Mouse (Mus musculus) limb, embryonic 13.5 days (tissue): Measurements from ENCODE around the gene Srrm4. TPM values are rescaled to one million over a fixed set of nuclear protein-coding genes. Genes with fewer than 3 reads are reported as not detected.

Source experiments
- ATAC-seq: fragments of 200-750 bp; cut with Nextera tagmentation; 2 replicates; pipeline ENCODE4 v1.8.0; 2017; ENCODE audit warnings: low read depth, moderate number of reproducible peaks, moderate TSS enrichment; ENCODE audit not compliant: low FRiP score
- H3K27ac ChIP-seq: fragments of 300-500 bp; sonication (generic); 2 replicates; pipeline ENCODE4 v1.5.1; 2015; ENCODE audit warnings: inconsistent platforms, mild to moderate bottlenecking, moderate library complexity
- H3K27me3 ChIP-seq: fragments of 300-500 bp; sonication (generic); 2 replicates; pipeline ENCODE4 v1.6.1; 2015; ENCODE audit warnings: mild to moderate bottlenecking, inconsistent platforms
- H3K36me3 ChIP-seq: fragments of 300-500 bp; sonication (generic); 2 replicates; pipeline ENCODE4 v1.6.1; 2015; ENCODE audit warnings: inconsistent platforms, mild to moderate bottlenecking, moderate library complexity
- H3K4me1 ChIP-seq: fragments of 300-500 bp; sonication (generic); 2 replicates; pipeline ENCODE4 v1.6.1; 2015; ENCODE audit warnings: inconsistent platforms
- H3K4me2 ChIP-seq: fragments of 300-500 bp; sonication (generic); replicated peaks from 2 replicates; pipeline ENCODE4 v1.6.1; 2015; ENCODE audit warnings: inconsistent platforms, mild to moderate bottlenecking, moderate library complexity
- H3K4me3 ChIP-seq: fragments of 300-500 bp; sonication (generic); 2 replicates; pipeline ENCODE4 v1.5.1; 2015; ENCODE audit warnings: moderate library complexity, mild to moderate bottlenecking, inconsistent platforms
- H3K9ac ChIP-seq: fragments of 300-500 bp; sonication (generic); 2 replicates; pipeline ENCODE4 v1.6.1; 2015; ENCODE audit warnings: mild to moderate bottlenecking, inconsistent platforms
- H3K9me3 ChIP-seq: fragments of 300-500 bp; sonication (generic); 2 replicates; pipeline ENCODE4 v1.6.1; 2016; ENCODE audit warnings: inconsistent platforms
- WGBS: fragments of 180-500 bp; shearing (Covaris S2); methylation state at CpG from one replicate; pipeline ENCODE4 v1.1.7; 2015; 5-methylcytosine and 5-hydroxymethylcytosine counted together
- polyA plus RNA-seq: library from polyadenylated mRNA; unstranded; fragments of >200 nt; fragmentation: Nextera tagmentation; extraction: Ambion mirVana; gene quantifications from 2 replicates; pipeline ENCODE4 v1.2.1, GENCODE M21; 2015

The Srrm4 gene
- 0.25 and 0.52 TPM in 2 replicates for polyA plus RNA-seq

DNA sequence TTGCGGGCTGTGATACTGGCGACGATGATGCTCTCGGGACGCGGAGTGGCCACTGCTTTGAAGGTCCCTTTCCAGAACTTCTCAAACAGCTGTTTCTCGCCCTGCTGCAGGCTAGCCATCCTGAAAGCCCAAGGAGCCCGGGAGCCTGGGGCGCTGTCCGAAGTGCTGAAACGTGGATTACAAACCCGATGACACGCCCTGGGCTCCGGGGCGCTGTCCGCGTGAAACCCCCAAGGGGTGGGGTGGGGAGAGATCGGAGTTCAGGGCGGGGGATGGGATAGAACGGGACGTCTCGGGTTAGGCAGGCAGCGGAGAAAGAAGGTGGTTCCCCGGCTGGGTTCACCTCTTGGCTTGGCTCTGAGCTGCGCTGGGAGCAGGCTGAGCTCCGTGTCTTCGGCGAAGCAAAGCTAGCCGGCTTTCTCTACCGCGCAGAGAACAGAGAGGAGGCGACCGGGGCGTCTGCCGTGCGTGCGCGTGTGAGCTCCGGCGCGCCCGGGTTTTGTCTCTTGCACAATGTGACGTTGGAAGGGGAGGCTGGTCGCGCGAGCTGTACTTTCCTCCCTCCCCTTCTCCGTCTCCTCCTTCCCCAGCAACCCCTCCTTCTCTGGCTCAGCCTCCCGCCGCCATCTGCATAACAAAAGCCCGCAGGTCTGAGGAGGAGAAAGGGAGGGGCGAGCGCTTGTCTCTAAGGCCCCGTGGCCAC, at the start of gene Srrm4:
TSS of gene Srrm4 (minus strand) at position 472 of the 703 bp plus-strand sequence.
- H3K27me3 ChIP-seq: peaks cover 65% of the 10 kb centered on the region
- no peak within 1 kb of the TSS for H3K27ac ChIP-seq
- H3K4me2 ChIP-seq: peak within 1 kb of the TSS; percentile 47
- ATAC-seq: peak; percentile 36; the same call in 1 of the 2 replicates
- under 1% methylated on average over 50 of the region's 53 CpGs for WGBS
- peak within 1 kb of the TSS; percentile 19 for H3K4me3 ChIP-seq
- H3K4me1 ChIP-seq: no peaks in the 10 kb centered on the region
- H3K9ac ChIP-seq: no peak within 1 kb of the TSS
- 0 out of 2 replicates have a peak, but pooled peaks cover 4% of the 10 kb centered on the region for H3K9me3 ChIP-seq
- no peaks in the 10 kb centered on the region for H3K36me3 ChIP-seq

DNA sequence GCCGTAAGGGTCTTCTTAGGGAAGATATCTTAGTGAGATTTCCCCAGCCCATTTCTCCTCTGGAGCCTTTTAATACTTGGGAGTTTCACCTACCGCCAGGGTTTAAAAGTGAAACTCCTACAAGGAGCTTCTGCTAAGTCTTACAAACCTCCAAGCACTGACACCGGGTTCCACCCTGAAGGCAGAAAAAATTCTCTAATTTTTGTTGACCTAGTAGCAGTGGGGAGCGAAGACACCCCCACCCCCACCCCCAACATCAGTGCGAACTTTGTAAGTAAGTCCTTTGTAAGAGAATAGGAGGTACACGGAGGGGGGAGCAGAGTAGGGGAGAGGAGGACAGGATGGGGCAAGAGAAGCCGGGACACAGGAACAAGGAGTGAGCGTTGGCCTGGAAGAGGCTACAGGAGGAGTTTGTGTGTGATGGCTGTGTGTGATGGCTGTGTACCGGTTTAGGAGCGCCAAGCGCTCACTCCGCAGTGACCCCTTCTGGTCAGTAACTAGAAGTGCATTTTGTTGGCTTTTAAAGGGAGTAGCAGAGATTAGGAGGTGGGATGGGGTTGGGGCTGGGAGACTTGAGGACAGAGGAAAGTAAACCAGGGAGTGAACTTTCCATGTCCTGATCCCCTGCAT, 1.3 kb upstream of the Srrm4 start:
- under 1% methylated on average over 12 of the region's 12 CpGs for WGBS
- 0 out of 2 replicates have a peak overlapping the region, but pooled peaks have one; percentile 7 for H3K4me2 ChIP-seq
- H3K36me3 ChIP-seq: no peaks in the 10 kb centered on the region
- no peak overlapping the region for H3K27ac ChIP-seq
- H3K4me1 ChIP-seq: no peaks in the 10 kb centered on the region
- H3K27me3 ChIP-seq: peaks cover 65% of the 10 kb centered on the region
- H3K4me3 ChIP-seq: no peak overlapping the region
- ATAC-seq: no peak
- H3K9ac ChIP-seq: no peak overlapping the region
- H3K9me3 ChIP-seq: 0 out of 2 replicates have a peak, but pooled peaks cover 4% of the 10 kb centered on the region

GRCm38 (mm10) chr5:116592049-116592800, 608 bp upstream of the Srrm4 start:
- WGBS: 1% methylated on average over 32 of the region's 32 CpGs
- Histone ChIP-seq H3K36me3 (no peaks in the 10 kb centered on the region), H3K9me3 (0 out of 2 replicates have a peak, but pooled peaks cover 4% of the 10 kb centered on the region), H3K4me2 (peak overlapping the region; percentile 47), H3K4me1 (no peaks in the 10 kb centered on the region), H3K4me3 (peak overlapping the region; percentile 19), H3K27me3 (peaks cover 65% of the 10 kb centered on the region), H3K27ac (no peak overlapping the region), H3K9ac (no peak overlapping the region)
- no peak for ATAC-seq

DNA sequence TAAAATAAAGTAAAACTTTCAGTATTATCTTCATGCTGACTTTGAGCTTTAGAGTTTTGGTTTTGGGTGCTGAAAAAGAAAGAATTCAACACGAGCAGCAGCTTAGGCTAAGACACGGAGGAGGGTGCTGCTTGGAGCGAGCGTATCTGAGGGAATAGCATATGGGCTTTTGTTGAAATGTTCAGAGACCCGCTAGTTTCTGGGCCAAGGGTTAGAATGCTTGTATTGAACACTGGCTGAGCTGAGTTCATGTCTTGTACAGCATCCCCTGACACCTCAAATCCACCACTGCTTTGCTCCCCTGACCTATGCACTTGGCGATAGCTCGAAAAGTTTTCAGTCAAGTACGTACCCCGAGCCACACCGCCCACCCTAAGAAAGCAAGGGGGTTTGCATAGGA, 919 bp downstream of the Srrm4 start:
- Histone ChIP-seq H3K27ac (no peak overlapping the region), H3K36me3 (no peaks in the 10 kb centered on the region), H3K4me3 (no peak overlapping the region), H3K27me3 (peaks cover 65% of the 10 kb centered on the region), H3K4me2 (no peak overlapping the region), H3K9ac (no peak overlapping the region), H3K9me3 (0 out of 2 replicates have a peak, but pooled peaks cover 4% of the 10 kb centered on the region), H3K4me1 (no peaks in the 10 kb centered on the region)
- 9% methylated on average over 10 of the region's 10 CpGs for WGBS
- no peak for ATAC-seq

DNA sequence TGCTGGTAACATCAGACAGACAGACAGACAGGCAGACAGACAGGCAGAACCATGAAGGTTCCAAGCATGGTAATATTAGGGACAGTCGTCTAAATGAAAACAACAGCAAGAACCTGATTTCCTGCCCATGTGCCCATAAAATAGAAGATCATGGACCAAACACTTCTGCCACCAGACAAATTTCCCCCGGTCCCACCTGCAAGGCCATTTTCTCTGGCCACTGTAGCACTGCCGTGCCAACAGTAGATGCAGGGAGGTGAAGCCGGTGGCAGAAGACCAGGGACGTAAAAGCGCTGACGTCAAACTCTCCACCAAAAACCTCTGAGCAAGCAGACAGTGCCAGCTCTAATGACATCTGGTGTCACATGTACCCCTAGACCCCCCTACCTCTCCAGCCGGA, 2.0 kb downstream of the Srrm4 start:
- ATAC-seq: no peak

DNA sequence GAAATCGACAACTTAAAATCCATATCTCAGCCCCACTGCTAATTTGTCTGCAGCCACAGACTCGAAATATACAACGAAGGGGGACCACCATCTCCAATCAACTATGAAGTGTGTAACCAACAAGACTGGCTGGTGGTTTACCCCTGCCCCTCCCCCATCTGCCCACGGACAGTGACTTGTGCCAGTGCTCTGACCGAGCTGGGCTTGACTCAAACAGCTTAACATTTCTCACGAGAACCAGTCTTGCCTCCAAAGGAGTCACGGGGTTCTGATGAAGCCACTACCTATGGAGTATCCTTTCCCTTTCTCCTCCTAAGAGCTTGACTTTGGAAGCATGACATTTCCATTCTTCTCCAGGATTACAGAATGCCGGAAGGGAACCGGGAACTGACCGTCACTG, 2.8 kb downstream of the Srrm4 start:
- Histone ChIP-seq H3K36me3 (no peaks in the 10 kb centered on the region), H3K27ac (no peak overlapping the region), H3K9ac (no peak overlapping the region), H3K27me3 (peaks cover 55% of the 10 kb centered on the region), H3K4me1 (no peaks in the 10 kb centered on the region), H3K4me3 (no peak overlapping the region), H3K4me2 (no peak overlapping the region), H3K9me3 (0 out of 2 replicates have a peak, but pooled peaks cover 4% of the 10 kb centered on the region)
- ATAC-seq: no peak
- WGBS: 60% methylated on average over 10 of the region's 10 CpGs

More for the DNA sequence above, 2.0 kb downstream of the Srrm4 start:
- Histone ChIP-seq H3K27me3 (peaks cover 62% of the 10 kb centered on the region), H3K36me3 (no peaks in the 10 kb centered on the region), H3K4me1 (no peaks in the 10 kb centered on the region), H3K4me3 (no peak overlapping the region), H3K9me3 (0 out of 2 replicates have a peak, but pooled peaks cover 4% of the 10 kb centered on the region), H3K4me2 (no peak overlapping the region), H3K27ac (no peak overlapping the region), H3K9ac (no peak overlapping the region)
- WGBS: 75% methylated on average over 8 of the region's 8 CpGs

GRCm38 (mm10) chr5:116579533-116579932, 12.1 kb downstream of the Srrm4 start:
- Histone ChIP-seq H3K9me3 (no peaks in the 10 kb centered on the region), H3K36me3 (no peaks in the 10 kb centered on the region), H3K27ac (no peak overlapping the region), H3K9ac (no peak overlapping the region), H3K4me2 (no peak overlapping the region), H3K27me3 (no peaks in the 10 kb centered on the region), H3K4me3 (no peak overlapping the region), H3K4me1 (no peaks in the 10 kb centered on the region)
- ATAC-seq: no peak
- WGBS: 82% methylated on average over 8 of the region's 8 CpGs

GRCm38 (mm10) chr5:116577082-116577481, 14.5 kb downstream of the Srrm4 start:
- Histone ChIP-seq H3K9me3 (no peaks in the 10 kb centered on the region), H3K9ac (no peak overlapping the region), H3K4me2 (no peak overlapping the region), H3K27ac (no peak overlapping the region), H3K27me3 (no peaks in the 10 kb centered on the region), H3K4me1 (no peaks in the 10 kb centered on the region), H3K4me3 (no peak overlapping the region), H3K36me3 (no peaks in the 10 kb centered on the region)
- no peak for ATAC-seq
- 79% methylated on average over 5 of the region's 5 CpGs for WGBS

GRCm38 (mm10) chr5:116573307-116573706, 18.3 kb downstream of the Srrm4 start:
- 0 out of 2 replicates have a peak, but pooled peaks cover 2% of the 10 kb centered on the region for H3K4me1 ChIP-seq
- H3K9ac ChIP-seq: no peak overlapping the region
- H3K27me3 ChIP-seq: peaks cover 12% of the 10 kb centered on the region
- H3K9me3 ChIP-seq: no peaks in the 10 kb centered on the region
- no peak for ATAC-seq
- WGBS: 38% methylated on average over 9 of the region's 9 CpGs
- no peaks in the 10 kb centered on the region for H3K36me3 ChIP-seq
- H3K4me3 ChIP-seq: no peak overlapping the region
- H3K4me2 ChIP-seq: no peak overlapping the region
- H3K27ac ChIP-seq: no peak overlapping the region

DNA sequence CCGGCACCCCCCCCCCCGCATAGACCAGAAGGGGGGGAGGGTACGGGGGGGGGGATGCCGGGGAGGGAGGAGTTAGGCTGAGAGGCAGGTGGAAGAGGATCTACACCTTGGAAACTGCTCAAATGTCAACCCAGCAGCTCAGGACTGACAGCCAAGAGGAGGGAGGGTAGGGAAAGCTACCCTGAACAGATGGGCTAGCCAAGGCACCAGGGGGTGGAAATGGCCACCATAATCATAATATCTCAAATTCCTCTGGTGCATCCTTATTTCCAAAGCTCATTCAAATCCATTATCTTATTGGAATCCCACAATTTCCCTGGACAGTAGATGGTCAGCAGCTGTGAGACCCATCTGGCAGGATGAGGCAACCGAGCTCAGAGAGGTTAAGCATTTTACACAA, 19.7 kb downstream of the Srrm4 start:
- Histone ChIP-seq H3K4me3 (no peak overlapping the region), H3K4me2 (no peak overlapping the region), H3K4me1 (0 out of 2 replicates have a peak, but pooled peaks cover 2% of the 10 kb centered on the region), H3K9me3 (no peaks in the 10 kb centered on the region), H3K27ac (no peak overlapping the region), H3K27me3 (peaks cover 12% of the 10 kb centered on the region), H3K9ac (no peak overlapping the region), H3K36me3 (no peaks in the 10 kb centered on the region)
- WGBS: 21% methylated on average over 2 of the region's 5 CpGs
- no peak for ATAC-seq

- H3K27ac ChIP-seq: no peak overlapping the region
- H3K36me3 ChIP-seq: no peaks in the 10 kb centered on the region
- no peak overlapping the region for H3K4me2 ChIP-seq
- no peak for ATAC-seq
- H3K9ac ChIP-seq: no peak overlapping the region
- peaks cover 12% of the 10 kb centered on the region for H3K27me3 ChIP-seq
- no peaks in the 10 kb centered on the region for H3K9me3 ChIP-seq
- no peak overlapping the region for H3K4me3 ChIP-seq
- 0 out of 2 replicates have a peak, but pooled peaks cover 2% of the 10 kb centered on the region for H3K4me1 ChIP-seq
- WGBS: 6% methylated on average over 22 of the region's 22 CpGs
Observed at GRCm38 (mm10) chr5:116571232-116571861, 20.3 kb downstream of the Srrm4 start.
